Comparison of ENCODE assay signal across 40 mouse cellular contexts in the genomic region with DNA sequence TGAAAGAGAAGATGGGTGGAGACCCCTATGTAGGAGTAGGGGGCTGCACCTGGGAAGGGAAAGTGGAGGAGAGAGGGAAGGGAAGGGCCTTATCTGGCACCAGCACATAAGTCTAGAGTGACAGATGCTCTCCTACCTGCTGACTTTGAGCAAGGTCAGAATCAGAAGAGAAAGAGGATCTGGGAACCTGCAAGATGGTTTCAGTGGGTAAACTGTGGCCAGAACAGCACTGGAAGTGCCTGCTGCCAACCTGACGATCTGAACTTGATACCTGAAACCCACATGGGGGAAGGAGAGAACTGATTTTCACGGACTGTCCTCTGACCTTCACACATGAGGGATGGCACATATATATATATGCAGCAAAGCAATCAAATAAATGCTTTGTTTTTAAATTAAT. TPM values are rescaled to one million over a fixed set of nuclear protein-coding genes. Genes with fewer than 3 reads are reported as not detected.
"Had no signal": no experiment of that assay in that cellular context is flagged by ENCODE, and none has a peak within 500 bp of the region (broad histone marks: within the 10 kb centered on the region; RNA-seq: fewer than 3 reads in every experiment).

No protein-coding gene starts in this region.

- H3K4me3 ChIP-seq: limb, embryonic 10.5 days; limb, embryonic 12.5 days; limb, embryonic 13.5 days; limb, embryonic 15.5 days; liver, embryonic 12.5 days; liver, embryonic 13.5 days; liver, embryonic 15.5 days; lung, embryonic 15.5 days; megakaryocyte, embryonic 14.5 days; midbrain, embryonic 10.5 days; midbrain, embryonic 12.5 days; midbrain, embryonic 13.5 days; midbrain, embryonic 15.5 days; myocyte; neural tube, embryonic 12.5 days had no signal

- H3K27ac ChIP-seq: limb, embryonic 10.5 days; limb, embryonic 12.5 days; limb, embryonic 13.5 days; limb, embryonic 15.5 days; liver, embryonic 12.5 days; liver, embryonic 13.5 days; liver, embryonic 14.5 days; liver, embryonic 15.5 days; lung, embryonic 15.5 days; macrophage; midbrain, embryonic 10.5 days; midbrain, embryonic 12.5 days; midbrain, embryonic 13.5 days; midbrain, embryonic 15.5 days; neural tube, embryonic 12.5 days had no signal

- H3K4me1 ChIP-seq: liver, embryonic 12.5 days; liver, embryonic 13.5 days; liver, embryonic 15.5 days; megakaryocyte, embryonic 14.5 days had no signal

- H3K4me2 ChIP-seq: limb, embryonic 12.5 days; limb, embryonic 13.5 days; limb, embryonic 15.5 days; liver, embryonic 11.5 days; liver, embryonic 12.5 days; liver, embryonic 13.5 days; liver, embryonic 15.5 days; lung, embryonic 14.5 days; lung, embryonic 15.5 days; midbrain, embryonic 11.5 days; midbrain, embryonic 12.5 days; midbrain, embryonic 13.5 days; midbrain, embryonic 15.5 days; neural tube, embryonic 12.5 days had no signal

- H3K36me3 ChIP-seq: limb, embryonic 10.5 days; limb, embryonic 12.5 days; limb, embryonic 13.5 days; limb, embryonic 15.5 days; liver, embryonic 12.5 days; liver, embryonic 13.5 days; liver, embryonic 15.5 days; lung, embryonic 15.5 days; midbrain, embryonic 10.5 days; midbrain, embryonic 12.5 days; midbrain, embryonic 13.5 days; midbrain, embryonic 15.5 days; neural tube, embryonic 12.5 days had no signal

- H3K27me3 ChIP-seq: limb, embryonic 12.5 days; limb, embryonic 13.5 days; limb, embryonic 15.5 days; lung, embryonic 15.5 days; midbrain, embryonic 12.5 days; midbrain, embryonic 15.5 days had no signal

- H3K9me3 ChIP-seq: limb, embryonic 10.5 days; limb, embryonic 12.5 days; limb, embryonic 13.5 days; limb, embryonic 15.5 days; liver, embryonic 12.5 days; liver, embryonic 13.5 days; liver, embryonic 15.5 days; lung, embryonic 15.5 days; midbrain, embryonic 10.5 days; midbrain, embryonic 12.5 days; midbrain, embryonic 13.5 days; midbrain, embryonic 15.5 days; neural tube, embryonic 12.5 days had no signal

- DNase-seq: left cerebral cortex, postnatal 4 days; liver; liver, embryonic 13.5 days; liver, postnatal 0 days; lung, adult 18-20 months; lung, adult 2 months; lung, embryonic 14.5 days; lung, postnatal 10 days; lung, postnatal 14 days; lung, postnatal 36 days; lung, postnatal 4 days; midbrain, embryonic 14.5 days had no signal

- H3K9ac ChIP-seq: limb, embryonic 12.5 days; limb, embryonic 13.5 days; limb, embryonic 15.5 days; liver, embryonic 12.5 days; liver, embryonic 13.5 days; liver, embryonic 14.5 days; liver, embryonic 15.5 days; liver, postnatal 0 days; lung, embryonic 14.5 days; lung, embryonic 15.5 days; midbrain, embryonic 12.5 days; midbrain, embryonic 13.5 days; midbrain, embryonic 15.5 days; neural tube, embryonic 12.5 days had no signal

- ATAC-seq: liver, embryonic 12.5 days; liver, postnatal 0 days; lung, postnatal 0 days; midbrain, embryonic 13.5 days; midbrain, embryonic 15.5 days; midbrain, embryonic 16.5 days had no signal

RNA-seq across cellular contexts. Expression of a gene that starts 6.2 kb away (rescaled TPM):
- total RNA-seq: liver, adult 2 months; megakaryocyte progenitor cell, adult 5-6 weeks; megakaryocyte, adult 5-6 weeks; megakaryocyte-erythroid progenitor cell, adult 5-6 weeks; monocyte, adult 5-6 weeks had no signal
- polyA plus RNA-seq: limb, embryonic 10.5 days; limb, embryonic 11.5 days; limb, embryonic 12.5 days; limb, embryonic 15.5 days; liver, adult 2 months; liver, embryonic 11.5 days; liver, embryonic 12.5 days; liver, embryonic 13.5 days; liver, embryonic 15.5 days; liver, embryonic 16.5 days; liver, postnatal 0 days; lung, embryonic 14.5 days; lung, postnatal 0 days; macrophage; midbrain, embryonic 10.5 days; midbrain, embryonic 11.5 days; midbrain, embryonic 14.5 days; neural tube, embryonic 11.5 days had no signal

RNA-seq across cellular contexts. Expression of a gene that starts 35.7 kb away (rescaled TPM):
- total RNA-seq: megakaryocyte-erythroid progenitor cell, adult 5-6 weeks; monocyte, adult 5-6 weeks had no signal
